Mouse (Mus musculus) kidney, postnatal 14 days (tissue): Measurements from ENCODE around the gene Ubr2.

Experiments used
- DNase-seq: peaks from one replicate; pipeline ENCODE4 v3.0.0; 2022; ENCODE audit warnings: mixed read lengths

Gene Ubr2

GRCm38 (mm10) chr17:47009898-47010721, at the start of gene Ubr2:
TSS of gene Ubr2 (minus strand) at chr17:47010556.
- peak; percentile 95 for DNase-seq

GRCm38 (mm10) chr17:47059836-47060360, 49.5 kb upstream of the Ubr2 start:
- peak; percentile 85 for DNase-seq

GRCm38 (mm10) chr17:47057966-47058365, 47.6 kb upstream of the Ubr2 start:
- no peak for DNase-seq

- DNase-seq, result no peak
Observed at GRCm38 (mm10) chr17:47056476-47056875, 46.1 kb upstream of the Ubr2 start.

GRCm38 (mm10) chr17:47055121-47055520, 44.8 kb upstream of the Ubr2 start:
- DNase-seq, result no peak

- peak; percentile 60 for DNase-seq
Observed at GRCm38 (mm10) chr17:47054613-47055012, 44.3 kb upstream of the Ubr2 start.

- no peak for DNase-seq
Observed at GRCm38 (mm10) chr17:47050678-47051077, 40.3 kb upstream of the Ubr2 start.

GRCm38 (mm10) chr17:47042866-47043265, 32.5 kb upstream of the Ubr2 start:
- DNase-seq, result no peak

- DNase-seq, result peak; percentile 90
Observed at GRCm38 (mm10) chr17:47038844-47039803, 28.8 kb upstream of the Ubr2 start.

- DNase-seq, result no peak
Observed at GRCm38 (mm10) chr17:47034536-47034935, 24.2 kb upstream of the Ubr2 start.

- DNase-seq, result peak; percentile 58
Observed at GRCm38 (mm10) chr17:47033643-47034042, 23.3 kb upstream of the Ubr2 start.

GRCm38 (mm10) chr17:47024805-47025204, 14.4 kb upstream of the Ubr2 start:
- DNase-seq, result no peak

- DNase-seq, result no peak
Observed at GRCm38 (mm10) chr17:47023369-47023768, 13.0 kb upstream of the Ubr2 start.

- DNase-seq, result peak; percentile 21
Observed at GRCm38 (mm10) chr17:47012896-47013295, 2.5 kb upstream of the Ubr2 start.

GRCm38 (mm10) chr17:47011661-47012043, 1.3 kb upstream of the Ubr2 start:
- no peak for DNase-seq

- peak; percentile 88 for DNase-seq
Observed at GRCm38 (mm10) chr17:47010722-47011660, 635 bp upstream of the Ubr2 start.

- DNase-seq, result no peak
Observed at GRCm38 (mm10) chr17:47009546-47009897, 834 bp downstream of the Ubr2 start.

- no peak for DNase-seq
Observed at GRCm38 (mm10) chr17:47009016-47009415, 1.3 kb downstream of the Ubr2 start.

- DNase-seq, result no peak
Observed at GRCm38 (mm10) chr17:47008506-47008905, 1.9 kb downstream of the Ubr2 start.

- DNase-seq, result no peak
Observed at GRCm38 (mm10) chr17:47006741-47007140, 3.6 kb downstream of the Ubr2 start.

GRCm38 (mm10) chr17:47005741-47006405, 4.5 kb downstream of the Ubr2 start:
- peak; percentile 38 for DNase-seq

- no peak for DNase-seq
Observed at GRCm38 (mm10) chr17:47003305-47003704, 7.1 kb downstream of the Ubr2 start.
